Mouse (Mus musculus) neural tube, embryonic 11.5 days (tissue): ENCODE data around the gene Olfr1392. TPM values are rescaled to one million over a fixed set of nuclear protein-coding genes. Genes with fewer than 3 reads are reported as not detected.
"Not testable (repeated sequence)": the region's sequence is repeated elsewhere in the genome, so short reads cannot be mapped to it uniquely, and the experiment has no call there.

Experiments used
- ATAC-seq: fragments of 200-750 bp; cut with Nextera tagmentation; 2 replicates; pipeline ENCODE4 v1.8.0; 2017; ENCODE audit warnings: moderate number of reproducible peaks, mild to moderate bottlenecking, moderate TSS enrichment, moderate library complexity; ENCODE audit not compliant: insufficient read depth, low FRiP score, low TSS enrichment
- DNase-seq: peaks from one replicate; pipeline ENCODE4 v3.0.0-alpha.2; 2015; ENCODE audit warnings: low spot score
- H3K27ac ChIP-seq: fragments of 300-500 bp; sonication (generic); 2 replicates; pipeline ENCODE4 v1.5.1; 2014; ENCODE audit warnings: low read depth, mild to moderate bottlenecking, low read length
- H3K27me3 ChIP-seq: fragments of 300-500 bp; sonication (generic); 2 replicates; pipeline ENCODE4 v1.6.1; 2014; ENCODE audit warnings: mild to moderate bottlenecking, low read length, mixed read lengths; ENCODE audit not compliant: control insufficient read depth, insufficient read depth
- H3K36me3 ChIP-seq: fragments of 300-500 bp; sonication (generic); 2 replicates; pipeline ENCODE4 v1.6.1; 2014; ENCODE audit warnings: mild to moderate bottlenecking, low read length, moderate library complexity, mixed read lengths; ENCODE audit not compliant: control insufficient read depth, insufficient read depth
- H3K4me1 ChIP-seq: fragments of 300-500 bp; sonication (generic); 2 replicates; pipeline ENCODE4 v1.6.1; 2014; ENCODE audit warnings: low read length, mixed read lengths; ENCODE audit not compliant: control insufficient read depth, insufficient read depth
- H3K4me2 ChIP-seq: fragments of 300-500 bp; sonication (generic); 2 replicates; pipeline ENCODE4 v1.6.1; 2014; ENCODE audit warnings: low read depth, mild to moderate bottlenecking, moderate library complexity
- H3K4me3 ChIP-seq: fragments of 300-500 bp; sonication (generic); 2 replicates; pipeline ENCODE4 v1.5.1; 2014; ENCODE audit warnings: low read depth, low read length
- H3K9ac ChIP-seq: fragments of 300-500 bp; sonication (generic); 2 replicates; pipeline ENCODE4 v1.6.1; 2014; ENCODE audit warnings: mild to moderate bottlenecking, low read length
- H3K9me3 ChIP-seq: fragments of 300-500 bp; sonication (generic); 2 replicates; pipeline ENCODE4 v1.6.1; 2016; ENCODE audit warnings: low read length; ENCODE audit not compliant: control insufficient read depth
- WGBS: fragments of 180-500 bp; shearing (Covaris S2); extraction: QIAGEN DNeasy Blood & Tissue Kit; methylation state at CpG from one replicate; pipeline ENCODE4 v1.1.7; 2014; 5-methylcytosine and 5-hydroxymethylcytosine counted together
- polyA plus RNA-seq: library from polyadenylated mRNA; unstranded; fragments of >200 nt; fragmentation: Nextera tagmentation; extraction: Ambion mirVana; gene quantifications from 2 replicates; pipeline ENCODE4 v1.2.1, GENCODE M21; 2014

Gene Olfr1392
- polyA plus RNA-seq, 1 experiment from 2014 or later = not detected

DNA sequence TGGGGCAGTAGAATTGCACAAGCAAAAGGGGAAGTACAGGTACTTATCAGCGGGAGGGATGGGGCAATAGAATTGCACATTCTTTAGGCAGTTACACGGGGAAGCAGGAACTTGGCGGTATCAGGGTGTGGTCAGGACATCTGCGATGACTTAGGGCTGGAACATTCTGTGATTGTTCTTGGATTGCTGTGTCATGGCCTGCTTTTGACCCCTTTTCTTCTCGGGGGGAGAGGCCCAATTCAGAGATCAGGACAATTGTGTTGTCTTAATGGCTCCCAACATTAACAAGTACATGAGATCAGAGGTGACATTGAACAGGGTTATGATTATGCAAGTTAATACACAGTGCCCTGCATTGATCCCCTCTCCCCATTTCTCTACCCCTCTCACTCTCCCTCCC is 23.5 kb downstream of the Olfr1392 start:
- H3K4me2 ChIP-seq, H3K9me3 ChIP-seq, H3K27ac ChIP-seq, H3K27me3 ChIP-seq, H3K4me1 ChIP-seq, H3K9ac ChIP-seq, H3K4me3 ChIP-seq, ATAC-seq, DNase-seq, H3K36me3 ChIP-seq: not testable (repeated sequence)
- 78% methylated on average over 5 of the region's 5 CpGs for WGBS

GRCm38 (mm10) chr11:49322442-49322841 is 37.4 kb downstream of the Olfr1392 start, which contains the start of gene Olfr1391:
Gene Olfr1391 (plus strand): TSS chr11:49322742.
- no peak within 1 kb of the TSS for H3K4me2 ChIP-seq
- H3K9ac ChIP-seq = no peak within 1 kb of the TSS
- H3K27ac ChIP-seq = no peak within 1 kb of the TSS
- H3K9me3 ChIP-seq = no peaks in the 10 kb centered on the region
- no peaks in the 10 kb centered on the region for H3K36me3 ChIP-seq
- WGBS = 81% methylated on average over 2 of the region's 2 CpGs
- no peak within 1 kb of the TSS for H3K4me3 ChIP-seq
- DNase-seq (no peak), ATAC-seq (no peak)
- H3K27me3 ChIP-seq = no peaks in the 10 kb centered on the region
- no peaks in the 10 kb centered on the region for H3K4me1 ChIP-seq

DNA sequence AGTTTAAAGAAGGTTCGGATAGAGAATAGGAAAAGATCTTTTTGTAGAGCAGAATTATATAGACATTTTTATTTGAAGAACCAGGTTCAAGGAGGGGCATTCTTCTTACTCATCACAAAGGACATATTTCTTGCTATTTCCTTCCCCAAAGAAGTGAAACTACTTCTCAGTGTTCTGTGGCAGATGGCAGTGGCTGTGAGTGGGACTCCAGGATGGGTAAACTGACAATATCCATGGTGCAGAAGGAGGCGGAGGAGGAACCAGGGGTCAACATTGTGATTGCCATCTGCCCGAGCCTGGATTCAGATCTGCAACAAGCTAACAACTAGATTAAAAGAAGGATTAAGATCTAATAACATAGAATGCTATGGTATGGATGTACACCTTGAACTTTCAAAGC is 41.6 kb downstream of the Olfr1392 start:
- Histone ChIP-seq H3K27ac (no peak overlapping the region), H3K9ac (no peak overlapping the region), H3K36me3 (no peaks in the 10 kb centered on the region), H3K4me3 (no peak overlapping the region), H3K4me2 (no peak overlapping the region), H3K4me1 (no peaks in the 10 kb centered on the region), H3K27me3 (no peaks in the 10 kb centered on the region), H3K9me3 (no peaks in the 10 kb centered on the region)
- ATAC-seq (no peak), DNase-seq (no peak)
- WGBS = 87% methylated on average over 3 of the region's 3 CpGs

DNA sequence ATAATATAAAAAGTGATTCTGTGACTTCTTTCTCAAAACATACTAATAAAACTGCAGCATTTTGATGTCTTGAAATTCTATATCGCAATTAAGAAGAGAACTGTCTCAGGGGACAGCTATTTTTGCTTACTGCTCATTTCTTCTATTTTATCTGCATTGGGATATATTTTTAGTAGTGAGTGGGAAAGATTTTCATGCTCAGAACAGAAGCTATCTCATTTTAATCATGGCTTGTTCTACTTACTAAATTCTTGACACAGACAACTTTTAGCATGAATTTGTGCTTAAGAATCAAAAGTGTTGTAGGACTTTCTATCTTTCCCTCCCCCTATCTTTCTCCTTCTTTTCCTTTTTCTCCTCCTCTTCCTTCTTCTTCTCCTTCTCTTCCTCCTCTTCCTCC is 44.6 kb downstream of the Olfr1392 start:
- ATAC-seq (no peak), DNase-seq (no peak)
- WGBS = 71% methylated on average over 1 of the region's 1 CpGs
- no peak overlapping the region for H3K27ac ChIP-seq
- no peaks in the 10 kb centered on the region for H3K36me3 ChIP-seq
- no peaks in the 10 kb centered on the region for H3K4me1 ChIP-seq
- H3K27me3 ChIP-seq = no peaks in the 10 kb centered on the region
- no peak overlapping the region for H3K4me2 ChIP-seq
- H3K9ac ChIP-seq = no peak overlapping the region
- no peak overlapping the region for H3K4me3 ChIP-seq
- H3K9me3 ChIP-seq = no peaks in the 10 kb centered on the region

DNA sequence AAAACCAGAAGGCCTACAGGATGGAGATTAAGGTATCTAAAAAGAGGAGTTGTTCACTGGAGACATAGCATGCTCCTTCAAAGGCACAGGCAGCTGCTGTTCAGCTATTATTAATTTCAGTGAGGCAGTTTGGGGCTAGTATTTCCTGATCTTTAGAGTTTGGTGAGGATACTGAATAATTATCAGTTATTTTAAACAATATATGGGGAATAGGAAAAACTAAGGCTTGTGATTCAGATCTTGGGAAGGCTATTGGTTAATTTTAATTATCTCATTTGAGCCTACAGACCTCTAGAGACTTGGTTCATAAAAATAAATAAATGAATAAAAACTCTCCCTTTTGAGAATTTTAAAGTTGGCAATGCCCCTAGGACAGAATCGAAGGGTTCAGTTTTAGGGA is 49.8 kb downstream of the Olfr1392 start, which contains the start of gene Olfr1390:
Gene Olfr1390 (plus strand): TSS at position 301 of the 400 bp plus-strand sequence.
- H3K9ac ChIP-seq = no peak within 1 kb of the TSS
- WGBS = 93% methylated on average over 1 of the region's 1 CpGs
- no peaks in the 10 kb centered on the region for H3K36me3 ChIP-seq
- no peaks in the 10 kb centered on the region for H3K27me3 ChIP-seq
- no peak for ATAC-seq
- H3K4me1 ChIP-seq = no peaks in the 10 kb centered on the region
- no peak within 1 kb of the TSS for H3K4me3 ChIP-seq
- H3K27ac ChIP-seq = no peak within 1 kb of the TSS
- no peak for DNase-seq
- no peak within 1 kb of the TSS for H3K4me2 ChIP-seq
- no peaks in the 10 kb centered on the region for H3K9me3 ChIP-seq

GRCm38 (mm10) chr11:49337150-49337832 is 52.2 kb downstream of the Olfr1392 start:
- WGBS = 73% methylated on average over 4 of the region's 4 CpGs
- no peak overlapping the region for H3K4me3 ChIP-seq
- no peaks in the 10 kb centered on the region for H3K9me3 ChIP-seq
- no peak for DNase-seq
- H3K9ac ChIP-seq = no peak overlapping the region
- ATAC-seq = no peak
- no peaks in the 10 kb centered on the region for H3K27me3 ChIP-seq
- no peak overlapping the region for H3K4me2 ChIP-seq
- no peak overlapping the region for H3K27ac ChIP-seq
- H3K4me1 ChIP-seq = no peaks in the 10 kb centered on the region
- no peaks in the 10 kb centered on the region for H3K36me3 ChIP-seq

Other genes starting within 250 kb of the Olfr1392 start
- 0.09 and 0.27 TPM in 2 replicates for gene 9930111J21Rik2, start 234.0 kb upstream of the Olfr1392 start, polyA plus RNA-seq
- gene Tgtp2, start 221.1 kb upstream of the Olfr1392 start, polyA plus RNA-seq = not detected in 2 replicates
- gene Ifi47, start 208.7 kb upstream of the Olfr1392 start, polyA plus RNA-seq = 0.36 and 0.57 TPM in 2 replicates
- not detected in 2 replicates for gene Olfr1396, start 170.4 kb upstream of the Olfr1392 start, polyA plus RNA-seq
- gene Olfr1395, start 143.0 kb upstream of the Olfr1392 start, polyA plus RNA-seq = not detected in 2 replicates
- not detected in 2 replicates for gene Olfr1394, start 130.9 kb upstream of the Olfr1392 start, polyA plus RNA-seq
- gene Btnl9, start 98.1 kb upstream of the Olfr1392 start, polyA plus RNA-seq = 0.20 and 0.21 TPM in 2 replicates
- gene Zfp62, start 82.0 kb upstream of the Olfr1392 start, polyA plus RNA-seq = 57.2 and 62.5 TPM in 2 replicates
- 28.6 and 33.2 TPM in 2 replicates for gene Mgat1, start 41.1 kb upstream of the Olfr1392 start, polyA plus RNA-seq
- gene Olfr1393, start 7.0 kb upstream of the Olfr1392 start, polyA plus RNA-seq = 0.08 and 0.12 TPM in 2 replicates
- not detected in 2 replicates for gene Olfr10, start 19.5 kb downstream of the Olfr1392 start, polyA plus RNA-seq
- not detected in 2 replicates for gene Olfr1391, start 37.5 kb downstream of the Olfr1392 start, polyA plus RNA-seq
- not detected in 2 replicates for gene Olfr1390, start 49.9 kb downstream of the Olfr1392 start, polyA plus RNA-seq
- not detected in 2 replicates for gene Olfr1389, start 137.8 kb downstream of the Olfr1392 start, polyA plus RNA-seq
- gene Olfr1388, start 151.3 kb downstream of the Olfr1392 start, polyA plus RNA-seq = 0.08 TPM in 1 of 2 replicates, not detected in the other
- not detected in 2 replicates for gene Olfr1387, start 170.1 kb downstream of the Olfr1392 start, polyA plus RNA-seq
- not detected in 2 replicates for gene Olfr1386, start 179.8 kb downstream of the Olfr1392 start, polyA plus RNA-seq
- not detected in 2 replicates for gene Olfr1385, start 203.8 kb downstream of the Olfr1392 start, polyA plus RNA-seq
- not detected in 2 replicates for gene Olfr1384, start 221.4 kb downstream of the Olfr1392 start, polyA plus RNA-seq
- not detected in 2 replicates for gene Olfr1383, start 234.4 kb downstream of the Olfr1392 start, polyA plus RNA-seq
- gene Olfr1382, start 243.0 kb downstream of the Olfr1392 start, polyA plus RNA-seq = not detected in 2 replicates